Mouse (Mus musculus) CD8-positive naive resting alpha-beta T cell, adult 2 months (primary cell): ENCODE measurements around the gene Acer3.
A peak's percentile ranks its signal among the peaks of the same experiment; 100 is the strongest.

ENCODE experiments used
- DNase-seq, 2 experiments: peaks; one replicate each; pipeline ENCODE4 v3.0.0; 2022; ENCODE audit warnings: low read depth in 2 of 2, low spot score in 2 of 2

Gene Acer3

DNA sequence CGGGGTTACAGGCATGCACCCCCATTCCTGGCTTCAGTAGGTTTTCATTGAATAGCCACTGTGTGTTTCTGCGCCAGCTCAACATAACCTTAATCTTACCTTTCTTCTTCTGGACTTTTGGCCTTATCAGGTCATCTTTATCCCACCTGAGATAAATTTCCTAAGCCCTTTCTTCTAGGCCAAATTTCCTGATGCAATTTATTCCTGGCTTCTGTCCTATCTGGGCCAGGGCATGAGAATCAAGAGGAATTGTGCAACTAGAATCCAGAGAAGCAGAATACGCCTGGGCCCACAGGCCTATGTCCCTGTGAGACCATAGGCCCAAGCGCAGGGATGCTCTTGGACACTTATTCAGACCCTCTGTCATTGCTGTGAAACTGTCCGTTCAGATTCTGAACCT, 12.5 kb upstream of the Acer3 start:
- no peak for DNase-seq

DNA sequence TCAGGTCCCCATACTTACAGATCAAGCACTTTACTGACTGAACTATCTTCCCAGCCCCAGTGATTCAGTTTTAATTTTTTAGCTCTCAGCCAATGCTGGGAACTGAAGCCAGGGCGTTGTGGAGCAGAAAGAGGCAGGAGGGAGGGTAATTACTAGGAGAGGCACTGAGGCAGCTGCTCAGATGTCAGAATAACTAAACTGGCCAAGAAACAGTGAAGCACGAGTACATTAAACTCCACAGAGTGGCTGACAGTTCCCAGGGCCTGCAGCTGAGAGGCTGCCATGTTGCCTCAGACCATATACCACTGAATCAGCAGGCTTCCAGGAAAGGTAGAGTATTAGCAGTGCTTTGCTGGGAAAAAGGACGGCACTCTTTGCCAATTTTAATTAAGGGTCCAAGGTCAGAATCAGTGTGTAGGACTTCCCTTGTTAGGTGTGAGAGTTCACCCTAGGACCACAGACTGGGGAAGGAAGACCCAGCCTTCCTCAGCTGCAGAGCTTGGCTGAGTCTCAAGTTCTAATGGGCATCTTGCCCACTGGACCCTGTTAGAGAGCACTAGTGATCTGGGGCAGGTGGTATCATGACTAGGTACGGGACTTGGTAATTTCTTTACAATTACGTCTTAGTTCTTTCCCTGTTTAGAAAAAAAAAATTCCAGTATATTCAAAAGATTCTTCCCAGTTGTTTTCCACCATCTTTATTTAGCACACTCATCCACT, 11.8 kb upstream of the Acer3 start:
- no peak for DNase-seq

DNA sequence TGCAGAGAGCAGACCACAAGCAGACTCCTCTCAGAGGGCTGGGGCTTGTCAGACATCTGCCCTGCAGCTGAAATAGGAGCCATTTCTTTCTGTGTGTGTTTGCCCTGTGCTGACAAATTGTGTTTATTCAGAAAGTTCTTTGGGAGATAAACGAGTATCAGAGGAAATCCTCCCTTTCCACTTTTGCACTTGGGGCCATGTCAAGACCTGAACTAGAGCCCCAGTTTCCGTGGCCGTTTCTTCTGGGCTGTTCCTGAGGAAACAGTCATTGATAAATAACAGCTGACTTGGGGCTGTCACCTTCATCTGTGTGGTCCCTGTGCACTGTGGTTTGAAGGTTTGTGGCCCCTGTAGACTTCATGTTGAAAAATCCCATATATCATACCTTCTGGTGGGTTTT, 10.9 kb upstream of the Acer3 start:
- DNase-seq = no peak

DNA sequence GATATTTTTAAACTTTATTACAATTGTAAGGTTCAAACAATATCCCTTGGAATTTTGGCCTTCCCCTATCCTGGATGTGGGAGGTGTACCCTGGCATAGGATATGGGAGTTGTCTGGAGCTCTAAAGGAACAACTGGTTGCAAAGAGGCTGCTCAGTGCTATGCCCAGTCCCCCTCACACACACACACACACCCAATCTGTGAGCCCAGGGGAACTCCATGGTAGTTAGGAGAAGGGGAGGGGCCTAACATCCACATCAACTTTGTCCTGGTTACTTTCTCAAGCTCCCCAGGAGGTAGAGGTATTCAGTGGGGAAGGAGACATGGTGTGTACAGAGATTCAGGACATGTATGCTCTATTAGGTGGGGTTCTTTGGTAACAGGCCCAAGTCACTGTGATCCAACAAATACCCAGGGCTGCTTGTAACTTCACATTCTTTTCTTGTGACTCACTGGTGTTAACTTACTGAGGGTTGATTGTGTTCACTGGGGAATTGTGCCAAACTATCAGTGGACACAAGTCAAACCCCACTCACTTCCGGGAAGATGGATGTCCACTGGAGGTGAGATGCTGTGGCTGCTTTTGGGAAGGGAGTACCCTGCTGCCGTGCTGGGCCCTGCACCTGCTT, 9.5 kb upstream of the Acer3 start:
- DNase-seq = no peak

DNA sequence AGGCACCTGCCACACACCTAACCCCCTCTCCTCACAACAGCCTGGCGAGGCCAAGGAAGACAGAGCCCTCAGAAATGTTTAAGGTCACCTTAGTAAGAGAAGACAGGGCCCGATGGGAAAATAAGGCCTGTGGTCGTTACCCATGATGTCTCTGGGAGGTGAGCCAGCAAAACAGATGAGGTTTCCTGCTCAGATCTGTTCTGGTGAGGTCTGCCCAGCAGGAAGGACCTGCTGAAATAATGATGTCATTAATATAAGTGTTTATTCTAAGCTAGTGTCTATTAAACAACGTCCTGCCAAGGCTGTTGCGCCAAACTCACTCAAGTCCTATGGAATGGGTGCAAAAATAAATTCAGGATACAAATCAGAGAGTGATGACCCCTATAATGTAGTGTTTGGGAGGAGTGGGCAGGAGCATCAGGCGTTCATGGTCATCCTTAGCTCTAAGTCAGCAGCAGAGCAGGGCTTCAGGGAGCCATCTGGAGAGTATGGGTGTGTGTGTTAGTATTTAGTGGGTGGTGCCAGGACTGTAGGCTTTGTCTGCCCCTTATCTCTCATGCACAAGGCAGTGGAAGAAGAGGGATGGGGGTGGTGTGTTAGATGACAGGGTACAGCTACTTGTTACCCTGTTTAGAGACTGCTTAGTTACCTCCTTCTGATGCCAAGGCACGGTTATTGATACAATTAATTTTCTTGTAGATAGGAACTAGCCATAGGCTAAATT, 8.8 kb upstream of the Acer3 start:
- no peak for DNase-seq

DNA sequence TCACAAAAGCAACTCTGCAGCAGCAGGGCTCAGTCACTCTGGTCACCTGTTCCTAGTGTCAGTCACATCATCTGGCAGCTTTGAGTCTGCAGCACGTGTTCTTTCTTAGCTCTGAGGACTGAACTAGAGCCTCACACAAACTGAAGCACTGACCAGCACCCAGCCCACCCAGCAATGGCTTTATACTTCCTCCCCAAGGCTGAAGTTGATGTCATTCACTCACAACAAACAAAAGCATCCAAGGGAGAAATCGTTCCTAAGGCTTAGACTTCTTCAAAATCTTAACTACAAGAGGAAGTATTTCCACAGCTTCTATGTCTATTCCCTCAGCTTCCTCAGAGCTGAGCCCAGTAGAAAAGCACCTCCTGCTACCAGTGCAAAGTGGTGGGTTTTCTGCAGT, 7.3 kb upstream of the Acer3 start:
- no peak for DNase-seq

DNA sequence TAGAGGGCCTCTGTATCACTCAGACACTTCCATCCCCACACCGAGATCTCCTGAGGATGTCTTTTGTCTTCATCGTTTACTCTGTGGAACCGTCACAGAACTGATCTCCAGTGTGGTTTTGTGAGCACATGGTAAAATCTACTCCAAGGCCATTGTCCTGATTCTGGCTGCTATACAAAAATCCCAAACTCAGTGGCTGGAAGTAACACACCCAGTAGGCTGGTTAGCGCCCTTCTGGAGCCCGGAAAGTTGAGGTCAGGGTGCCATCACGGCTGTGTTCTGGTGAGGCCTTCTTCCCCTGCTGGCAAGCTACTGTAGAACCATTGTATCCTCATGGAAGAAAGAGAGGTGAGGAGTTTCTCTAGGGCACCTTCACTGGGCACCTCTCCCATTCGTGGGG, 5.0 kb upstream of the Acer3 start:
- DNase-seq = no peak

DNA sequence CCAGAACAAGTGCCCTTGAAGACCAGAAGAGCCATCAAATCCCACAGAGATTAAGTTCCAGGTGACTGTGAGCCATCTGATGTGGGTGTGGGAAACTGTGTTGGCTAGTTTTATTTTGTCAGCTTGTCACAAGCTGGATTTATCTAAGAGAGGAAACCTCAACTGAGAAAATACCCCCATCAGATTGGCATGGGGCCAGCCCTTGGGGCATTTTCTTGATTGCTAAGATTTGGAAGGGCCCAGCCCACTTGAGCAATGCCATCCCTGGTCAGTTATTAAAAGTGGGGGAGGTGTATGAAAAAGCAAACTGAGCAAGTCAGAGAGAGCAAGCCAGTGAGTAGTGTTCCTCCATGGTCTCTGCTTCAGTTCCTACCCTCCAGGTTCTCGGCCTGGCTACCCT, 3.2 kb upstream of the Acer3 start:
- no peak for DNase-seq

DNA sequence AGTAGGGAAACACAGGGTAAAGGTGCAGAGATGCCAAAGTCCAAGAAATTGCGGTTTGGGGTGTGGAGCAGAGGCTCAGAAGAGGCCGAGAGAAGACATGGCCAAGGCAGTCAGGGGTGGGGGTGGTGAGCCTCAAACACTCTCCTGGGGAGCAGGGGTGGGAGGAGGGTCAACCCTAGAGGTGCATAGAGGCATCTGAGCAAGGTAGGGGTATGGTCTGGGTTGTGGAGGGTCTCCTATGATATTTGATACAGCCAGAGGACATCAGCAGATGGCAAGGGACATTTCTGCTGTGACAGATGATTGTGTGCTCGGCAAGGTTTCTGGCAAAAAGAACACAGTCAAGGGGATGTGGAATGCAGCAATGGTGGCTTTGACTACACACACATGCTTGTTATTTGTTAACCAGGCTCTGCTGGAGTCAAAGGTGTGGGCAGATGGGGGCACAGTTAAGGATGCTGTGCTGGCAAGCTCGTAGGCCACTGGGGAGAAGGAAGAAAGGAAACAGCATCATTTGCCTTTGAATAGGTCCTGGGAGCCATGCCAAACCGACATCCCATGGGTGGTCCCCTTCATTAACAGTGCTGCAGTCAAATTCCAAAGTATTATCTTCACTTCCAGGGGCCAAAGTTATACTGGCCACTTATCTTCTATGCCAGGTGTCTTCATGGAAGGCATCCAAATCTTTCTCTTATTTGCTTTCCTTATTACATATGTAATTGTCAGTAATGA, 2.4 kb upstream of the Acer3 start:
- no peak for DNase-seq

DNA sequence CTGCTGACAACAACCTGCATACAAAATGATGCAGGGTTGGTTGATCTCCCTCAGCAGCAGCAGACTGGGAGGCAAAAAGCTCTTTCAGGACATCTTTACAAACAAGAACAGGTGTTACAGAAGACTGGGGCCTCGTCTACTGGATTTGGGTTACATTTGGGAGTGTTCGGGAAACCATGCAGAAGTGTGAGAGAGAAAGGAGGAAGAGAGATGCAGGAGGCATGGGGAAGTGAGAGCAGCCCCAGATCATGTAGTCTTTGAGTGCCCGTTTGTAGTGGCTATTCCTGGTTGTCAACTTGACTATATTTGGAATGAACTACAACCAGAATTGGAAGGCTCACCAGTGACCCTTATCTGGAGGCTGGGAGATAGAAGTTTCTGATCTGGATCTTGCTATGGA, 1.4 kb upstream of the Acer3 start:
- no peak for DNase-seq

DNA sequence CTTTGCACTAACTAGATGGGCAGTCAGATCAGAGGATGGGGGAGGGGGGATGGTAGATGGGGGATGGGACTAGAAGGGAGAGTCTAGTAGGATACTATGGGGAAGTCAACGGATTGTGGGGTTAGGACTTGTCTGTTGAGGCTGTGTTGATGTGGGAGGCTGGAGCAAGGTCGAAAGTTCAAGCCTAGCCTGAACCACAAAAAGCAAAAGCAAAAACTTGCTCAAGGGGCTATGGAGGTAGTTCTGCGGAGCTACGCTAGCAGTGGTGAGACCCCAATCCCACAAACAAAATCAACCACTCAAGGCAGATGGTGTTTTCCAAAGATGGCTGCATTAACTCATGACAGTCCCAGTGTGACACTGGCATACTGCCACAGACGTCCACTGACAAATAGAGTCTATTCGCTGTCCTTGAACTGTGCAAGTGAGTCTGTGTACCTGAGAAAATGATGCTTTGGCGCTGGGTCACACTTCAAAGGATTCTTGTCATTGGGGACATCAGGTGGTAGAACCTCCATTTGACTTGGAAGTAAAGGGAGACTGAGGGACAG, 927 bp downstream of the Acer3 start:
- no peak for DNase-seq

DNA sequence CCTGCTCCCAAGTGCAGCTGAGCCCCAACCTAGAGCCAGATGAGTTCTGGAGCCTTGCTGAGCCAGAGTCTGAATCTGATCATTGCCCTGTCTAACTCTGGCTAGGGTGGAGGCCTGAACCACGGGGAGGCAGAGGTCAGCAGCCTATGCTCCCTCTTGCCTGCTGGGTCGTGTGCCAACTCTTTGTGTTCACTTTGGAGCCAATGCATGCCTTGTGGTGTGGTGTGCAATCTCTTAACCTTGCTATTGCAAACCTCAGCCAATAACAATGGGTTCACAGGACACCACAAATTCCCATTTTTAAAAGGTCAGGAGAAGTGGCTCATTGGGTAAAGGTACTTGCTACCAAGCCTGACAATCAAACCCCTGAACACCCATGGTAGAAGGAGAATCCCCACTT, 4.4 kb downstream of the Acer3 start:
- DNase-seq = no peak

DNA sequence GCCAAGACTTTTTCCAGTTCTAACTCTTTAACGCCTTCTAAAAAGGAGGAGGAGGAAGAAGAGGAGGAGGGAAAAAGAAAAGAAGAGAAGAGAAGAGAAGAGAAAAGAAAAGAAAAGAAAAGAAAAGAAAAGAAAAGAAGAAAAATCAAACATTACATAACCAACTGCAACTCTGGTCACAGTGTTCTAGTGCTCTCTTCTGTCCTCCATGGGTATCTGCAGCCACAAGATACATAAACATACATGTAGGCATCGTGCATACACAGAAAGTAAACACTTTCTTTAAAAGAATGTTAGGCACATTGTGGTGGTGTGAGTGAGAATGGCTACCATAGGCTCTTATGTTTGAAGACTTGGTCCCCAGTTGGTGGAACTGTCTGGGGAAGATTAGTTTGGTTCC, 5.9 kb downstream of the Acer3 start:
- no peak for DNase-seq

DNA sequence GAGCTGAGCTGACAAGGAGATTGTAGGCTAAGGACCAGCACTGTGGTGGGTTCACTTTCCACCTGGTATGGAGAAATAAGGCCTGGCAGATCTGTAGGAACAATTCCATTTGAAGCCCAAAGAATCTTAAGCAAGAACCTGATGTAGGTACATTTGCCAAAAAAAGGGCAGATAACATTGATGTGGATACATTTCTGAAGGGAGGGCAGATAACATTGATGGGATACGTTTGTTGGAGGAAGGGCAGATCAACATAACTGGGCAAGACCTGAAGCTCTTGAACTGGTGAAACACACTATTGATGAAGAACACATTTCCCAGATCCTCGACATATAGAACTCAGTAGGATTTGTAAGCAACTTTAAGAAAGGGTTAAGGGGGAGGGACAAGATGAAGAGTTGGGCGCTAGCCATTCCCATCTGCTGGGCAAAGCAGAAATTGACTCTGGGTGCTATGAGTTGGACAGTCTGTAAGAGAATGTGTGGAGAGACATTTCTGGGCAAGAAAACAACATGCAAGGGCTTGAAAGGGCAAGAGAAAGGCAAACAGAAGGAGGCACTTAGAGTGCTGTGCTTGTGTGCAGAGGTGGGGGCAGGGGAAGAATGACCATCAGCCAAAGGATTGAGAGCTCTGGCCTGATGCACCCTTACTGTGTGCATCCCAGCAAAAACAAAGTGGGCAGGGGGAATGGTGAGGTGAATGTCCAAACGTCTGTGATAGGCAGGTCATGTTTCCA, 8.7 kb downstream of the Acer3 start:
- no peak for DNase-seq

DNA sequence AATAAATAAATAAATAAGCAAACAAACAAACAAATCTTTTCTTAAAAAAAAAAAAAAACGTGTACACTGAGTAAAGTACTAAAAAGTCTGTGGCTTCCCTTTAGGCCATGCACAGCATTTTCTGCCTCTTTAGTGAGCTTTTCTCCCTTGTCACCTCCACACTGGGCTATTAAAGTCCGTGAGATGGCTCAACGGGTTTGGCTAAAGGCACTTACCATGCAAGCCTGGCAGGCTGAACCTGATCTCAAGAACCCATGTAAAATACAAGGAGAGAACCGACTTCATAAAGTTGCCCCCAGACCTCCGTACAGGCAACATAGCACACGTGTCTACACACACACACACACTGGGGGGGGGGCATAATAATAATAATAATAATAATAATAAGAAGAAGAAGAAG, 10.7 kb downstream of the Acer3 start:
- no peak for DNase-seq

DNA sequence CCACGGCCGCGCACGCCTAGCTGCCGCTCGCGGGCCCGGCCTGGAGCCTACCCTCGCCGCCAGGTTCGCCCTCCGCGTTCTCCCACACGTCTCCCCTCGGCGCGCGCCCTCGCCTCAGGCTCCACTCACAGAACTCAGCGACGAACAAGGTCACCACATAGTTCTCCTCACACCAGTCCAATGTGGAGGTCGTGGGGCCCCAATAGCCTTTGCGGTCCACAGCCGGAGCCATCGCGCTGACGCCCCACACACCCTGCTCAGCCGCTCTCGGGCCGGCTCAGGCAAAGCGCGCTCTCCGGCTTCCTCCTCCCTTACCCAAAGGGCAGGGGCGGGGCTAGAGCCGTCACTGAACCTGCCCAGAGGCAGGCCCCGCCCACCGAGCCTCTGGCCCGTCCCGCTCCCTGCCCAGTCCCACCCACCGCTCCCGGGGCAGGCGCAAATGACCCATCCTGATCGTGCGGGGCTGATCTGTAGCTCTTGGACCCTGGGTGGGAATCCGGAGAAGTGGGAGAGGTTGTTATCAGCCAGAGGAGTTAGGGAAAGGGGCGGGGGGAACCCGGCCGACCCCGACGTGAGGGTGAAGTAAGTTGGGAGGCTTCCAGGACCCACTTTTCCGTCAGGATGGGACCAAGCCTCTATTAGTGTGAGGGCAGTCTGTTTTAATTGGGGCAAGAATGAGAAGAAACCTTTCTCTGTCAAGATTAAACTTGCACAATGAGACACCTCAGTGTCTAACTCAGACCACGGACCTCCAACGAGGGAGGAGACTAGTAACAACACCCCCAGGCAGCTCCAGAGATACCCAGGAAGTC, 11.6 kb downstream of the Acer3 start:
- peak; percentile 79 to 87 for DNase-seq

DNA sequence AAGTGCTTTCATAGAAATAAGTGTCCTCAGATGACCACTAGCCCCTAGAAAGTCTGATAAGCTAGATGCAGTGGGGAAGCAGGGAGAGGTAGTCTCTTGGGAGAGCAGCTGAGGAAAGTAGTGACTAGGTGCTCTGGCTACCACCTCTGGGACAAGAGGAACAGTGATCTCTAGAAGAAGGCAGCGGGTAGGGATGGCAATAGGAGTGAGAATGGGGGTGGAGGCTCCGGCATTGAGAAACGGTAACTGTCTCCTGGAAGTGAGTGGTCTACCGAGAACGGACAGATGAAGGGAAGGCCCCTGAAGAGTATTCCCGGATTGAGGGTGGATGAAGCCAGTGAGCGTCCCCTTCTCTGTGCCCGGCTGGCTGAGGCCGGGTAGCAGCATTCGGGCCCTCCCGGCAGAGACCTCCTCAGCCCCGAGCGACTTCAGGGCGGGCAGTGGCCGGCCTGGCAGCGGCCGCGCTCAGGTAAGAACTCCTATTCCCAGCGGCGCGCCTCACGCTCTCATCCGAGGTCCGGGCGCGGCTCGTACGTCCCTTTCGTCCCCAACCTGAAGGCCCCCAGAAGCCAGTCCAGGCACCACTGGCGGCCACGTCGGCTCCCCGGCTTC, 12.3 kb downstream of the Acer3 start:
- no peak for DNase-seq

DNA sequence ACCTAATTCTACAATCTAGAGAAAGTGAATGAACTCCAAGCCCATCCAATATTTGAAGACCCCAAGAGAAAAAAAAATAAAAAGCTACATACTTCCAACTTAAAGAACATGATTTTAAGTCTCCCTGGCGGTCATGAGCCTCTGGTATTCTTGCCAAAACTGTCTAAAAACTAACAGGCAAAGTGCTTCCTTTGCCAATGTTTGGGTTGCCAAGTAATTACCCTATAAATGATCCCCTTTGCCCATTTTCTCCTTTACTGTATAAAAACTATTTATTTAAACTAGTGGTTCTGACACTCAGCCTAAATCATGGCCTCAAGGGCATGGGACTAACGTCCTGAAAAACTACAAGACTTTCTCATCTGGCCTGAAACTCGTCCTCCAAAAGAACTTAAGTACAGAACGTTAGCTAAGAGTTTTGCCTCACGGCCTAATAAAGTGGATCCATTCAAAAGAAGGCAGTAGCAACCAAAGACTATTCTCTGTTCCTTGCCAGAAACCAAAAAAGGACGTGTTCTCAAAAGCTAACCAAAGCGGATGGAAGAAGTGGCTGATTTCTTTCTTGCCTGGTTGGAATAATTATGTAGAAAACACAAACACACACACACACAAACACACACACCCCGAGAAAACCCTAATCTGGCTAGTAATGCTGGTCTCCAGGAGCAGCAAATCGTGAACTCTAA, 12.9 kb downstream of the Acer3 start:
- DNase-seq = no peak

DNA sequence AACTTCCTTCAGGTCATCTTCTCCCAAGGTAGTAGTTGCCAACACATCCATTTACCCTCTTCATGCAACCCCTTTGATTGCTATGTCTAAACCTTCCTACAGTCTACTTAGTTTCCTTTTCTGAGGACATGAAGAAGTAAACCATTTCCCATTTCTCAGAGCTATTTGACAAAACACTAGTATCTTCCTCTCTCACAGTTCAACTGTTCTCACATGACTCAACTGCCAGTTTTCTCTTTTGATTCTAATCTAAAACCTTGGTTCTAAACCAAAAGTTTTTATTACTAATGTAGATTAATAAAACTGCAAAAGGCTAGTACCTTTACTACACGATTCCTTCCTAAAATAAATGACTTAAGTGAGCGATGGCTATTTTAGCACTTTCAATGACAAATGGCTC, 13.6 kb downstream of the Acer3 start:
- DNase-seq = no peak
